Mouse (Mus musculus): ENCODE results near the gene Sesn3. TPM values are rescaled to one million over a fixed set of nuclear protein-coding genes. Genes with fewer than 3 reads are reported as not detected.
"Not testable (repeated sequence)": the region's sequence is repeated elsewhere in the genome, so short reads cannot be mapped to it uniquely, and the experiment has no call there.

Gene Sesn3
- total RNA-seq (2021) = 10 to 100 TPM; 31.3 to 32.9 TPM
- long read RNA-seq, experiment 1, full-length matches to known transcripts = 3 of 8 reads
- long read RNA-seq, experiment 1, partial matches to known transcripts = 0 of 8 reads
- long read RNA-seq, experiment 1, other reads (novel, unspliced or antisense) = 5 of 8 reads
- long read RNA-seq, experiment 2, full-length matches to known transcripts = 1 of 5 reads
- long read RNA-seq, experiment 2, partial matches to known transcripts = 0 of 5 reads
- long read RNA-seq, experiment 2, other reads (novel, unspliced or antisense) = 4 of 5 reads

- DNase-seq = peak; percentile 66 to 77
- intact Hi-C loops (cut with DNase I) = loop anchor here (5.0 kb wide), 2 partner anchors 103 to 448 kb away; partner anchors contain the start of genes Cep57 and Fam76b
Measured at GRCm38 (mm10) chr9:14274986-14275720, at the start of gene Sesn3. Gene Sesn3 (plus strand): TSS chr9:14275067.

- DNase-seq; intact Hi-C loops (cut with DNase I): not testable (repeated sequence)
Measured at GRCm38 (mm10) chr9:14227086-14227485, 47.8 kb upstream of the Sesn3 start.

- intact Hi-C loops (cut with DNase I) = no loop called here
- no peak for DNase-seq
Measured at GRCm38 (mm10) chr9:14233702-14234373, 41.0 kb upstream of the Sesn3 start.

GRCm38 (mm10) chr9:14235286-14235685 is 39.6 kb upstream of the Sesn3 start:
- no peak for DNase-seq
- intact Hi-C loops (cut with DNase I) = no loop called here

- intact Hi-C loops (cut with DNase I); DNase-seq: not testable (repeated sequence)
Measured at GRCm38 (mm10) chr9:14241003-14241402, 33.9 kb upstream of the Sesn3 start.

GRCm38 (mm10) chr9:14242308-14242707 is 32.6 kb upstream of the Sesn3 start:
- intact Hi-C loops (cut with DNase I) = no loop called here
- no peak for DNase-seq

GRCm38 (mm10) chr9:14244528-14244927 is 30.3 kb upstream of the Sesn3 start:
- intact Hi-C loops (cut with DNase I) = no loop called here
- DNase-seq = no peak

GRCm38 (mm10) chr9:14245013-14245586 is 29.8 kb upstream of the Sesn3 start:
- no peak for DNase-seq
- intact Hi-C loops (cut with DNase I) = no loop called here

GRCm38 (mm10) chr9:14246016-14246799 is 28.7 kb upstream of the Sesn3 start:
- intact Hi-C loops (cut with DNase I) = no loop called here
- DNase-seq = peak; percentile 16 to 45

- DNase-seq = no peak
- intact Hi-C loops (cut with DNase I) = no loop called here
Measured at GRCm38 (mm10) chr9:14247480-14248208, 27.2 kb upstream of the Sesn3 start.

- DNase-seq = no peak
- intact Hi-C loops (cut with DNase I) = no loop called here
Measured at GRCm38 (mm10) chr9:14248209-14248596, 26.7 kb upstream of the Sesn3 start.

GRCm38 (mm10) chr9:14261150-14261549 is 13.7 kb upstream of the Sesn3 start:
- intact Hi-C loops (cut with DNase I) = no loop called here

GRCm38 (mm10) chr9:14262568-14262972 is 12.3 kb upstream of the Sesn3 start:
- intact Hi-C loops (cut with DNase I) = no loop called here
- no peak for DNase-seq

More at GRCm38 (mm10) chr9:14261150-14261549, 13.7 kb upstream of the Sesn3 start:
- DNase-seq = no peak

GRCm38 (mm10) chr9:14266470-14266869 is 8.4 kb upstream of the Sesn3 start:
- no peak for DNase-seq

GRCm38 (mm10) chr9:14268578-14268977 is 6.3 kb upstream of the Sesn3 start:
- intact Hi-C loops (cut with DNase I) = no loop called here
- no peak for DNase-seq

More at GRCm38 (mm10) chr9:14266470-14266869, 8.4 kb upstream of the Sesn3 start:
- intact Hi-C loops (cut with DNase I) = no loop called here

- DNase-seq = no peak
- intact Hi-C loops (cut with DNase I) = no loop called here
Measured at GRCm38 (mm10) chr9:14272921-14273320, 1.9 kb upstream of the Sesn3 start.

GRCm38 (mm10) chr9:14274586-14274985 is 281 bp upstream of the Sesn3 start:
- no peak for DNase-seq
- intact Hi-C loops (cut with DNase I) = no loop called here

GRCm38 (mm10) chr9:14275792-14276480 is 1.1 kb downstream of the Sesn3 start:
- DNase-seq = peak; percentile 97 to 98
- intact Hi-C loops (cut with DNase I) = loop anchor here (2.0 to 5.0 kb wide), 3 partner anchors 104 to 449 kb away; partner anchors contain the start of genes Cep57 and Fam76b

Data from heart, postnatal 14 days (tissue).